Mouse (Mus musculus): Measurements from ENCODE around the gene Lactb. TPM values are rescaled to one million over a fixed set of nuclear protein-coding genes. Genes with fewer than 3 reads are reported as not detected.

Lactb gene
- polyA plus RNA-seq (2014; fragmentation: Nextera tagmentation; extraction: Ambion mirVana) = 15.0 and 19.0 TPM in 2 replicates

- Histone ChIP-seq H3K9me3 (ENCODE audit: control insufficient read depth, low read length) (no peaks in the 10 kb centered on the region), H3K4me3 (ENCODE audit: low read depth, low read length) (peak within 1 kb of the TSS; percentile 95), H3K36me3 (ENCODE audit: control insufficient read depth, insufficient read depth, low read length) (0 out of 2 replicates have a peak, but pooled peaks cover 6% of the 10 kb centered on the region), H3K27me3 (ENCODE audit: control insufficient read depth, insufficient read depth, low read length) (no peaks in the 10 kb centered on the region), H3K4me2 (ENCODE audit: low read depth, low read length) (peak within 1 kb of the TSS; percentile 59), H3K27ac (ENCODE audit: low read depth, low read length) (peak within 1 kb of the TSS; percentile 89), H3K4me1 (ENCODE audit: control insufficient read depth, insufficient read depth, low read length) (no peaks in the 10 kb centered on the region), H3K9ac (replicated peaks; ENCODE audit: low read depth, low read length) (peak within 1 kb of the TSS; percentile 94)
- peak; percentile 99 for ATAC-seq (ENCODE audit: low read depth)
- whole genome bisulfite sequencing = 0% methylated on average over 32 of the region's 32 CpGs
These were observed at the start of gene Lactb for GRCm38 (mm10) chr9:66975239-66975645. Gene Lactb, minus strand, starts transcription at chr9:66975484.

- 94% methylated on average over 9 of the region's 9 CpGs for WGBS
- H3K9ac ChIP-seq (replicated peaks; ENCODE audit: low read depth, low read length) = no peak overlapping the region
- H3K9me3 ChIP-seq (ENCODE audit: control insufficient read depth, low read length) = no peaks in the 10 kb centered on the region
- no peaks in the 10 kb centered on the region for H3K27me3 ChIP-seq (ENCODE audit: control insufficient read depth, insufficient read depth, low read length)
- no peak overlapping the region for H3K27ac ChIP-seq (ENCODE audit: low read depth, low read length)
- no peaks in the 10 kb centered on the region for H3K4me1 ChIP-seq (ENCODE audit: control insufficient read depth, insufficient read depth, low read length)
- H3K4me2 ChIP-seq (ENCODE audit: low read depth, low read length) = no peak overlapping the region
- ATAC-seq (ENCODE audit: low read depth) = no peak
- peaks cover 2% of the 10 kb centered on the region for H3K36me3 ChIP-seq (ENCODE audit: control insufficient read depth, insufficient read depth, low read length)
- no peak overlapping the region for H3K4me3 ChIP-seq (ENCODE audit: low read depth, low read length)
These were observed 48.1 kb upstream of the Lactb start for GRCm38 (mm10) chr9:67023371-67023770.

GRCm38 (mm10) chr9:67020063-67020462, 44.8 kb upstream of the Lactb start:
- Histone ChIP-seq H3K4me1 (ENCODE audit: control insufficient read depth, insufficient read depth, low read length) (no peaks in the 10 kb centered on the region), H3K4me3 (ENCODE audit: low read depth, low read length) (no peak overlapping the region), H3K9ac (replicated peaks; ENCODE audit: low read depth, low read length) (no peak overlapping the region), H3K9me3 (ENCODE audit: control insufficient read depth, low read length) (no peaks in the 10 kb centered on the region), H3K36me3 (ENCODE audit: control insufficient read depth, insufficient read depth, low read length) (no peaks in the 10 kb centered on the region; the same call in 1 of the 2 replicates), H3K27me3 (ENCODE audit: control insufficient read depth, insufficient read depth, low read length) (no peaks in the 10 kb centered on the region), H3K27ac (ENCODE audit: low read depth, low read length) (no peak overlapping the region), H3K4me2 (ENCODE audit: low read depth, low read length) (no peak overlapping the region)
- WGBS = 87% methylated on average over 2 of the region's 2 CpGs
- no peak for ATAC-seq (ENCODE audit: low read depth)

GRCm38 (mm10) chr9:67013501-67013900, 38.2 kb upstream of the Lactb start:
- no peaks in the 10 kb centered on the region for H3K9me3 ChIP-seq (ENCODE audit: control insufficient read depth, low read length)
- no peaks in the 10 kb centered on the region for H3K36me3 ChIP-seq (ENCODE audit: control insufficient read depth, insufficient read depth, low read length)
- ATAC-seq (ENCODE audit: low read depth) = no peak
- no peak overlapping the region for H3K4me3 ChIP-seq (ENCODE audit: low read depth, low read length)
- H3K4me1 ChIP-seq (ENCODE audit: control insufficient read depth, insufficient read depth, low read length) = no peaks in the 10 kb centered on the region
- no peak overlapping the region for H3K27ac ChIP-seq (ENCODE audit: low read depth, low read length)
- WGBS = 75% methylated on average over 2 of the region's 2 CpGs
- no peak overlapping the region for H3K4me2 ChIP-seq (ENCODE audit: low read depth, low read length)
- H3K27me3 ChIP-seq (ENCODE audit: control insufficient read depth, insufficient read depth, low read length) = no peaks in the 10 kb centered on the region
- H3K9ac ChIP-seq (replicated peaks; ENCODE audit: low read depth, low read length) = no peak overlapping the region

GRCm38 (mm10) chr9:67012470-67012869, 37.2 kb upstream of the Lactb start:
- Histone ChIP-seq H3K4me3 (ENCODE audit: low read depth, low read length) (no peak overlapping the region), H3K27ac (ENCODE audit: low read depth, low read length) (no peak overlapping the region), H3K9ac (replicated peaks; ENCODE audit: low read depth, low read length) (no peak overlapping the region), H3K4me1 (ENCODE audit: control insufficient read depth, insufficient read depth, low read length) (no peaks in the 10 kb centered on the region), H3K9me3 (ENCODE audit: control insufficient read depth, low read length) (no peaks in the 10 kb centered on the region), H3K4me2 (ENCODE audit: low read depth, low read length) (no peak overlapping the region), H3K36me3 (ENCODE audit: control insufficient read depth, insufficient read depth, low read length) (no peaks in the 10 kb centered on the region), H3K27me3 (ENCODE audit: control insufficient read depth, insufficient read depth, low read length) (no peaks in the 10 kb centered on the region)
- WGBS = 42% methylated on average over 3 of the region's 3 CpGs
- ATAC-seq (ENCODE audit: low read depth) = no peak

GRCm38 (mm10) chr9:67011483-67011882, 36.2 kb upstream of the Lactb start:
- Histone ChIP-seq H3K27ac (ENCODE audit: low read depth, low read length) (no peak overlapping the region), H3K4me1 (ENCODE audit: control insufficient read depth, insufficient read depth, low read length) (no peaks in the 10 kb centered on the region), H3K9me3 (ENCODE audit: control insufficient read depth, low read length) (no peaks in the 10 kb centered on the region), H3K4me3 (ENCODE audit: low read depth, low read length) (no peak overlapping the region), H3K4me2 (ENCODE audit: low read depth, low read length) (no peak overlapping the region), H3K27me3 (ENCODE audit: control insufficient read depth, insufficient read depth, low read length) (no peaks in the 10 kb centered on the region), H3K9ac (replicated peaks; ENCODE audit: low read depth, low read length) (no peak overlapping the region), H3K36me3 (ENCODE audit: control insufficient read depth, insufficient read depth, low read length) (no peaks in the 10 kb centered on the region)
- ATAC-seq (ENCODE audit: low read depth) = no peak
- whole genome bisulfite sequencing = 81% methylated on average over 9 of the region's 9 CpGs

DNA sequence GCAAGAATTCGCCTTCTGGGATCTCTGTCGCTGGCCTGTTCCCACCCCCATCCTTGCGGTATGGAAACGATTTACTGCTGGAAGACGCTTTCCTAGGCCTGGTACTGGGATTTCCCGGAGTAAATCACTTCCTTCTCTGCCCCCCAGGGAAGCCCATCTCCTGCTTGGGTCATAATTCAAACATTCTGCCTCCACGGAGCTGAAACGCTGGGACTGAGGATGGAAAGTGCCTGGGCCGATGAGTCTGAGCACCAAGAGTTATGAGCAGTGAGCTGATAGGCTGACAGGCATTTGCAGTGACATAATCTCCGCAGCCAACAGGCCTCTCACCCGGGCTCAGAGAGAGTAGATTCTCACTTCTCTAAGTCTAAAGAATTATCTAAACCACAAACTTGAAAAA, 33.5 kb upstream of the Lactb start:
- H3K27ac ChIP-seq (ENCODE audit: low read depth, low read length) = no peak overlapping the region
- no peaks in the 10 kb centered on the region for H3K4me1 ChIP-seq (ENCODE audit: control insufficient read depth, insufficient read depth, low read length)
- H3K36me3 ChIP-seq (ENCODE audit: control insufficient read depth, insufficient read depth, low read length) = no peaks in the 10 kb centered on the region
- WGBS = 26% methylated on average over 11 of the region's 11 CpGs
- H3K9me3 ChIP-seq (ENCODE audit: control insufficient read depth, low read length) = no peaks in the 10 kb centered on the region
- no peaks in the 10 kb centered on the region for H3K27me3 ChIP-seq (ENCODE audit: control insufficient read depth, insufficient read depth, low read length)
- no peak overlapping the region for H3K4me2 ChIP-seq (ENCODE audit: low read depth, low read length)
- ATAC-seq (ENCODE audit: low read depth) = no peak; the same call in 1 of the 2 replicates
- H3K9ac ChIP-seq (replicated peaks; ENCODE audit: low read depth, low read length) = no peak overlapping the region
- H3K4me3 ChIP-seq (ENCODE audit: low read depth, low read length) = no peak overlapping the region

- Histone ChIP-seq H3K4me3 (ENCODE audit: low read depth, low read length) (no peak overlapping the region), H3K4me2 (ENCODE audit: low read depth, low read length) (no peak overlapping the region), H3K9me3 (ENCODE audit: control insufficient read depth, low read length) (no peaks in the 10 kb centered on the region), H3K27me3 (ENCODE audit: control insufficient read depth, insufficient read depth, low read length) (no peaks in the 10 kb centered on the region), H3K4me1 (ENCODE audit: control insufficient read depth, insufficient read depth, low read length) (no peaks in the 10 kb centered on the region), H3K9ac (replicated peaks; ENCODE audit: low read depth, low read length) (no peak overlapping the region), H3K27ac (ENCODE audit: low read depth, low read length) (no peak overlapping the region), H3K36me3 (ENCODE audit: control insufficient read depth, insufficient read depth, low read length) (no peaks in the 10 kb centered on the region)
- no peak for ATAC-seq (ENCODE audit: low read depth)
- 78% methylated on average over 4 of the region's 4 CpGs for whole genome bisulfite sequencing
These were observed 31.1 kb upstream of the Lactb start for GRCm38 (mm10) chr9:67006376-67006775.

DNA sequence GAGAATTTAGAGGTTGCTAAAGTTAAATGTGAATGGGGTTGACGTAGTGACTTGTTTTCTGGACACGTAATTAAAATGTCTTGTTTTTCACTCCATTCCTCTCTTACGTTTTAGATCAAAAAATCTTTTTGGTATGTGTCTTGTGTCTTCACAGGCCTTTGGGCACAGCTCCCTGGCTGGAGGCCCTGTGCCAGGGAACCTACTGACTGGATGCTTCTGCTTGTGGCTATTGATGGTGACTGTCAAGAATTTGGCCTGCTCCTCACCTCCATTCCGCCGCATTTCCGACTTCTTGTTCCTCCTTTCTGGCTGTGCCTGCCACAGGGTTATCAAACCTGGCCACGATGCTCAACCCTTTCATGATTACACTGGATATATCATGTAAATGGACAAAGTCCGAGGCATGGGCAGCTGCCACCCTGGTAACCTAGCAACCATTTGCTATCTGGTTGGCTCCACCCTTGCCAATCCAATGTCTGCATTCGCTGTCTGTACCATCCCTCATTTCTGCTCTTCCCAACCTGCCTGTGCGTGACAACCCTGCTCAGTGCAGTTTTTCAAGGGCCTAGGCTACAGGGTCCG, 30.0 kb upstream of the Lactb start:
- Histone ChIP-seq H3K27ac (ENCODE audit: low read depth, low read length) (no peak overlapping the region), H3K4me3 (ENCODE audit: low read depth, low read length) (no peak overlapping the region), H3K9me3 (ENCODE audit: control insufficient read depth, low read length) (no peaks in the 10 kb centered on the region), H3K27me3 (ENCODE audit: control insufficient read depth, insufficient read depth, low read length) (no peaks in the 10 kb centered on the region), H3K4me2 (ENCODE audit: low read depth, low read length) (no peak overlapping the region), H3K9ac (replicated peaks; ENCODE audit: low read depth, low read length) (no peak overlapping the region), H3K4me1 (ENCODE audit: control insufficient read depth, insufficient read depth, low read length) (no peaks in the 10 kb centered on the region), H3K36me3 (ENCODE audit: control insufficient read depth, insufficient read depth, low read length) (no peaks in the 10 kb centered on the region)
- 72% methylated on average over 11 of the region's 11 CpGs for WGBS
- 0 out of 2 replicates have a peak, but pooled peaks have one; percentile 24 for ATAC-seq (ENCODE audit: low read depth)

All from neural tube, embryonic 14.5 days (tissue).